Mouse (Mus musculus): ENCODE data around the gene Tcp11.

Gene Tcp11

GRCm38 (mm10) chr17:28080045-28080816 is at the start of gene Tcp11:
Gene Tcp11 (minus strand): TSS chr17:28080639.
- no peak for DNase-seq (ENCODE audit: low read depth, low spot score)

- DNase-seq (ENCODE audit: low read depth, low spot score) = no peak
Observed at GRCm38 (mm10) chr17:28129796-28130195, 49.4 kb upstream of the Tcp11 start.

GRCm38 (mm10) chr17:28124368-28124767 is 43.9 kb upstream of the Tcp11 start:
- no peak for DNase-seq (ENCODE audit: low read depth, low spot score)

DNA sequence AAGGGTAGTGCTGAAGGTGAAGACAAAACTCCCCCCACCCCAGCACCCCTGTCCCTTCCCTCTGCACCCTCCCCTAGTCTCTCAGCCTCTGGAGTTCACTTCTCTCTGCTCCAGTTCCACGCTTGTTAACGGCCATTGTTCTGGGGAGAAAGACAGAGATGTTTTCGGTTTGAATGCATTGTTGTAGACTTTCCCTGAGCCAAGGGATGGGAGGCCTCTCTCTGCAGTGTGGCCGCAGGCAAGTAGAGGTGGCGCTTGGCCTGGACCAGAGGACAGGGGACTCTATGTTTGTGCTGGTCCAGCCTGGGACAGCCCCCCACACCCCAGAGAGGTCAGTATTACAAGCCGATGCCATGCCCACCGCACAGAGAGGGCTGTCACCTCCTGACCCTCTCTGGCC is 43.2 kb upstream of the Tcp11 start:
- no peak for DNase-seq (ENCODE audit: low read depth, low spot score)

- no peak for DNase-seq (ENCODE audit: low read depth, low spot score)
Observed at GRCm38 (mm10) chr17:28122949-28123348, 42.5 kb upstream of the Tcp11 start.

GRCm38 (mm10) chr17:28120460-28120859 is 40.0 kb upstream of the Tcp11 start:
- no peak for DNase-seq (ENCODE audit: low read depth, low spot score)

- peak; percentile 56 for DNase-seq (ENCODE audit: low read depth, low spot score)
Observed at GRCm38 (mm10) chr17:28117451-28118209, 37.2 kb upstream of the Tcp11 start.

DNA sequence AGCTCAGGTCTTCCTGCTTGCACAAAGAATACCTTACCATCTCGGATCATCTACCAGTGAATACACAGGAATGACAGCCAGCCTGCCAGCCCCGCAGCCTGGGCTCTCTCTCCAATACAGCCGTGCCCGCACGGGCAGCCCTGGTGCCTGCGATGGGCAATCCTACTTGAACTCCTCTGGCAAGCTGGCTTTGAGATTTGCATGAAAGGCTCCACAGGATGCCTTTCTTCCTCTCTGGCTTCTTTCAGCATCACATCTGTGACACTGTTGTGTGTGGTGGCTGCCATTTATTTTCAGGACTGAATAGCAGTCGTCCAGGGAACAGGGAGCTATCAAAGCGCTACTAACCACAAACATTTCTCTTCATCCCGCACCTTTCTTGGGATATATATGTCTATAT is 35.9 kb upstream of the Tcp11 start:
- DNase-seq (ENCODE audit: low read depth, low spot score) = no peak

GRCm38 (mm10) chr17:28112266-28112665 is 31.8 kb upstream of the Tcp11 start:
- no peak for DNase-seq (ENCODE audit: low read depth, low spot score)

GRCm38 (mm10) chr17:28107275-28107674 is 26.8 kb upstream of the Tcp11 start:
- no peak for DNase-seq (ENCODE audit: low read depth, low spot score)

GRCm38 (mm10) chr17:28106352-28106751 is 25.9 kb upstream of the Tcp11 start:
- no peak for DNase-seq (ENCODE audit: low read depth, low spot score)

DNA sequence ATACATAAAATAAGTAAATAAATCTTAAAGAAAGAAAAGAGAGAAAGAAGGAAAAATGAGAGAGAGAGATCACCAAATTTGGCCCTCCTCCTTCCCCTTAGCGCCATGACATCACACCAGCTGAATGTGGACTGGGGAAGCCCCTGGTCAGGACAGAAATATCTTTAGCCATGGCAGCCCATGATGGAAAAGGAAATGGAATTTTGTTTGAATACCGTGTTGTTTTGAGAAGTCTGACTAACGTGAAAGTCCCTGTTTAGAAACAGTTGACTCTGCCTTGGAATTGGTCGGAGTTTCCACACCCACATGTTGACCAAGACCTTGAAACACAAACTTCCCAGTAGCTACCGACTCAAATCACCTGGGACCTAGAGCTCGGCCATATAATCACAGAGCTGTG is 24.0 kb upstream of the Tcp11 start:
- DNase-seq (ENCODE audit: low read depth, low spot score) = no peak

DNA sequence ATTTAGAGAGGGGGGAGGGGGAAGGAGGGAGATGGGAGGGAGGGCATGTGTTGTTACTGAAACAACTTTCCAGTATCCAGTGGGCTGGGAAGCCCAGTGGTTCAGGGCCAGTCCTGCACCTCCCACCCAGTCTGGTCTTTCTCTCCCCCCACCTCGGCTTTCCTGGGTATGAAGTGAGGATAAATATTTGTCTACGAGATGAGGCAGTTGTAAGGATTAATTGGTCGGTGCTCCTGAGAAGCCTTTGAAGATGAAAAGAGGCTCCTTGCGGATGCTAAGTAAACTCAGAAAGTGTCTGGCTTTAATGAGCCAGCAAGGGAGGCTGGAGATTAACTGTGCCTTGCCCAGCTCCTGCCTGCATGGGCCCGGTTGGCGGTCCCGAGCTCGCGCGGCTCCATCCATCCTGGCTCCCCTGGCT is 21.5 kb upstream of the Tcp11 start:
- DNase-seq (ENCODE audit: low read depth, low spot score) = no peak

DNA sequence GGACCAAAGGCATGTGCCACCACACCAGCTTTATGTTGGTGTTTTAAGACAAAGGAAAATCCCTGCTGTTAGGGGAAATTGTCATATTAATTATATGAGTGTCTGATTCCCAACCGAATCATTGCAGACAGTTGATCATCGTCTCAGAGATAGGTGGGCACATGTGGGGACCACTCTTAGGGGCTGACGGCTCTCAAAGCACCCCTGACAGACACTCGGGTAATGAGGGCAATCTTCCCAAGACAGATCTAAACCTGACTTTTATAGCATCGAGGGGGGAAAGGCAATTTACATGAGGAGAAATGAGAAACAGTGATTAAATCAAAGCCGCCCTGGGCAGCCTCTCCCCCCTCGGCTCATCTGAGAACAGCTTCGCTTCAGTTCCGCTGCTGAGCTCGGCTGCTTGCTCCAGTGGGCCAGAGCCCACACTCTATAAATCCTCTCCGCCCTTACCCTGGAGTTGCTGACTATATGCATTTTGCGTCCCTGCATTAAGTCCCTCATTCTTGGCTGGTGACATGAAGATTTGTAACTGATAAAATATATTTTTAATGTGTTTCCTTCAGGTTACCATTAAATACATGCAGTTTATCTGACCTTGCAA is 20.9 kb upstream of the Tcp11 start:
- no peak for DNase-seq (ENCODE audit: low read depth, low spot score)

- DNase-seq (ENCODE audit: low read depth, low spot score) = no peak
Observed at GRCm38 (mm10) chr17:28100669-28101068, 20.2 kb upstream of the Tcp11 start.

GRCm38 (mm10) chr17:28099086-28099485 is 18.6 kb upstream of the Tcp11 start:
- no peak for DNase-seq (ENCODE audit: low read depth, low spot score)

- DNase-seq (ENCODE audit: low read depth, low spot score) = no peak
Observed at GRCm38 (mm10) chr17:28097308-28097707, 16.9 kb upstream of the Tcp11 start.

DNA sequence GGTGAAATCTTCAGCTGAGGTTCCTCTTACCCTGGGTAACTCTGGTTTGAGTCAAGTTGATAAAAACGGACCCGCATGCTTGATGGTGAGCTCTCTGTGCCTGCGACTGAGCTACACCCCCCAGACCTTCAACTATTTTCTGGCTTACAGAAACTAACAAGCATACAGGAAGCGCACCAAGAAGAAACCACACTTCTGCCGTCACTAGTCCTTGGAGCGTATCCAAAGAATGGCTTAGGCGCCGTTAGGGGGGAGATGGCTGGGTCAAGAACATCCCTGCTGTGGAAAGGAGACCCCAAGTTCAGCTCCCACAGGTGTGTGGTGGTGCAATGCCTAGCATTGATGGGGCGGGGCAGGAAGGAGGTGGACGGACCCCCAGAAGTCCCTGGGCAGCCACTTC is 16.0 kb upstream of the Tcp11 start:
- DNase-seq (ENCODE audit: low read depth, low spot score) = no peak

- DNase-seq (ENCODE audit: low read depth, low spot score) = no peak
Observed at GRCm38 (mm10) chr17:28093837-28094236, 13.4 kb upstream of the Tcp11 start.

GRCm38 (mm10) chr17:28092297-28092696 is 11.9 kb upstream of the Tcp11 start:
- no peak for DNase-seq (ENCODE audit: low read depth, low spot score)

DNA sequence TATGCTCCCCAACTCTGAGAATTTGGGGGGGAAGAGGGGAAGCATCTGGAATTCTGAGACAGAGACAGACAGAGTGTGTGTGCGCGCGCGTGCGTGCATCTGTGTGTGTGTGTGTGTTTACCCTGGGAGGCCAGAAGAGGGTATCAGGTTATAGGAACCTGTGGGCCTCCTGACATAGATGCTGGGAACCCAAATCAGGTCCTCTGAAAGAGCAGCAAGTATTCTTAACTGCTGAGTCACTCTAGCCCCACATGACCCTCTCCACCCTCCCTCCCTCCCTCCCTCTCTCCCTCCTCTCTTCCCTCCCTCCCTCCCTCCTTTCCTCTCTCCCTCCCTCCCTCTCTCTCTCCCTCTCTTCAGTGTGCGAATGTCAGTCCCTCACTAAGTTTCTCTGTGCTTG is 8.3 kb upstream of the Tcp11 start:
- DNase-seq (ENCODE audit: low read depth, low spot score) = no peak

GRCm38 (mm10) chr17:28087430-28087829 is 7.0 kb upstream of the Tcp11 start:
- DNase-seq (ENCODE audit: low read depth, low spot score) = no peak

GRCm38 (mm10) chr17:28084964-28085363 is 4.5 kb upstream of the Tcp11 start:
- DNase-seq (ENCODE audit: low read depth, low spot score) = peak; percentile 91

Data from skeletal muscle tissue, adult 2 months (tissue).